Comparison of ENCODE assay signal across 8 mouse cellular contexts in the genomic region with DNA sequence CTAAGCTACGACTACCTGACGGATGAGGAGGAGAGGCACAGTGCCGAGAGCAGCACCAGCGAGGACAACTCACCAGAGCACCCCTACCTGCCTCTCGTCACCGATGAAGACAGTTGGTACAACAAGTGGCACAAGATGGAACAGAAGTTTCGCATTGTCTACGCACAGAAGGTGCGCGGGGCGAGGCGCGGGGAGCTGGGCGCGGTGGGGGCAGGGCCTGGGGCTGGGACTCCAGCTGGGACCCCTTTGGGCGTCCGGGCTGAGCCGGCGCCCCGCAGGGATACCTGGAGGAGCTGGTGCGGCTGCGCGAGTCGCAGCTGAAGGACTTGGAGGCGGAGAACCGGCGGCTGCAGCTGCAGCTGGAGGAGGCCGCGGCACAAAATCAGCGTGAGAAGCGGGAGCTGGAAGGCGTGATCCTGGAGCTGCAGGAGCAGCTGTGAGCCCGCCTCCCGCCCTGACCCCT. TPM values are rescaled to one million over a fixed set of nuclear protein-coding genes. Genes with fewer than 3 reads are reported as not detected.
A peak's percentile ranks its signal among the peaks of the same experiment; 100 is the strongest.
DNase-seq lines count a peak whose midpoint lies in the region; ATAC-seq and TF ChIP-seq lines count a peak whose summit lies in the region.

No protein-coding gene starts in this region.

- peaks cover 21% of the 10 kb centered on the region for H3K4me1 ChIP-seq in lung, embryonic 15.5 days
- H3K4me1 ChIP-seq in hindbrain, embryonic 11.5 days (replicated peaks; ENCODE audit: control insufficient read depth, insufficient read depth, low read length): peaks cover 15% of the 10 kb centered on the region
- H3K4me1 ChIP-seq in liver, postnatal 0 days (ENCODE audit: insufficient read depth): peaks cover 18% of the 10 kb centered on the region

- no peak overlapping the region for H3K9ac ChIP-seq in lung, embryonic 15.5 days
- H3K9ac ChIP-seq in hindbrain, embryonic 11.5 days (ENCODE audit: low read depth, low read length): 0 out of 2 replicates have a peak overlapping the region, but pooled peaks have one; percentile 23
- 0 out of 2 replicates have a peak overlapping the region, but pooled peaks have one; percentile 16 for H3K9ac ChIP-seq in liver, postnatal 0 days (replicated peaks)

- no peaks in the 10 kb centered on the region for H3K9me3 ChIP-seq in lung, embryonic 15.5 days
- H3K9me3 ChIP-seq in hindbrain, embryonic 11.5 days (ENCODE audit: control insufficient read depth, low read length): no peaks in the 10 kb centered on the region
- H3K9me3 ChIP-seq in liver, postnatal 0 days (ENCODE audit: low read length): no peaks in the 10 kb centered on the region

- TF ChIP-seq CTCF in liver, postnatal 0 days (IDR thresholded peaks at IDR 0.05; ENCODE audit: low read depth): no peak

- no peak for ATAC-seq in lung, embryonic 15.5 days (ENCODE audit: borderline replicate concordance, extremely low read depth, low FRiP score, low TSS enrichment)
- ATAC-seq in hindbrain, embryonic 11.5 days (ENCODE audit: low FRiP score): no peak
- ATAC-seq in liver, postnatal 0 days: no peak
- ATAC-seq in megakaryocyte progenitor cell, adult 5-6 weeks (replicated peaks; ENCODE audit: poor library complexity): no peak

- H3K27me3 ChIP-seq in lung, embryonic 15.5 days: peaks cover 75% of the 10 kb centered on the region
- H3K27me3 ChIP-seq in hindbrain, embryonic 11.5 days (ENCODE audit: control insufficient read depth, insufficient read depth, low read length): peaks cover 13% of the 10 kb centered on the region
- peaks cover 52% of the 10 kb centered on the region for H3K27me3 ChIP-seq in liver, postnatal 0 days (ENCODE audit: insufficient read depth, low read length)

- H3K36me3 ChIP-seq in lung, embryonic 15.5 days: peaks cover 26% of the 10 kb centered on the region
- H3K36me3 ChIP-seq in hindbrain, embryonic 11.5 days (ENCODE audit: control insufficient read depth, insufficient read depth, low read length): peaks cover 3% of the 10 kb centered on the region; the same call in 1 of the 2 replicates
- H3K36me3 ChIP-seq in liver, postnatal 0 days (replicated peaks; ENCODE audit: insufficient read depth, low read length): peaks cover 28% of the 10 kb centered on the region

- H3K27ac ChIP-seq in lung, embryonic 15.5 days: no peak overlapping the region
- no peak overlapping the region for H3K27ac ChIP-seq in hindbrain, embryonic 11.5 days (ENCODE audit: low read depth, low read length)
- no peak overlapping the region for H3K27ac ChIP-seq in liver, postnatal 0 days (ENCODE audit: low read depth)

- WGBS in lung, embryonic 15.5 days: 1% methylated on average over 34 of the region's 34 CpGs
- WGBS in hindbrain, embryonic 11.5 days: 2% methylated on average over 34 of the region's 34 CpGs
- 4% methylated on average over 32 of the region's 34 CpGs for WGBS in liver, postnatal 0 days (ENCODE audit: insufficient replicate concordance)

- peak overlapping the region; percentile 24 for H3K4me3 ChIP-seq in lung, embryonic 15.5 days
- no peak overlapping the region for H3K4me3 ChIP-seq in hindbrain, embryonic 11.5 days (ENCODE audit: low read depth, low read length)
- H3K4me3 ChIP-seq in liver, postnatal 0 days (ENCODE audit: low read depth, low read length): peak overlapping the region; percentile 33

- peak; percentile 39 for DNase-seq in embryo, embryonic 10 days (ENCODE audit: low spot score)
- no peak for DNase-seq in embryo, embryonic 10.5 days (ENCODE audit: low spot score)
- no peak for DNase-seq in lung, postnatal 14 days
- DNase-seq in hindbrain, embryonic 11.5 days (ENCODE audit: low spot score): peak; percentile 44
- DNase-seq in liver, postnatal 0 days: no peak
- DNase-seq in urinary bladder, postnatal 25 days (ENCODE audit: low spot score): no peak

- H3K4me2 ChIP-seq in lung, embryonic 15.5 days: peak overlapping the region; percentile 51
- H3K4me2 ChIP-seq in hindbrain, embryonic 11.5 days (replicated peaks; ENCODE audit: low read depth, low read length): peak overlapping the region; percentile 11; the same call in 1 of the 2 replicates
- peak overlapping the region; percentile 57 for H3K4me2 ChIP-seq in liver, postnatal 0 days (ENCODE audit: low read depth, low read length)

- no peak for TF ChIP-seq EP300 in liver, postnatal 0 days (IDR thresholded peaks at IDR 0.05; ENCODE audit: low read depth)

RNA-seq across cellular contexts. Expression of gene Rundc3a, which starts 6.4 kb away (rescaled TPM):
- polyA plus RNA-seq in lung, embryonic 15.5 days (2015; fragmentation: Nextera tagmentation; extraction: Ambion mirVana): 1.6 and 2.0 TPM in 2 replicates
- 43.3 and 47.8 TPM in 2 replicates for polyA plus RNA-seq in hindbrain, embryonic 11.5 days (2014; fragmentation: Nextera tagmentation; extraction: Ambion mirVana)
- 1.8 and 2.4 TPM in 2 replicates for polyA plus RNA-seq in liver, postnatal 0 days (2015; fragmentation: Nextera tagmentation; extraction: Ambion mirVana)
- not detected in 2 replicates for total RNA-seq in megakaryocyte progenitor cell, adult 5-6 weeks (2015)
- total RNA-seq in megakaryocyte progenitor cell, adult 5-6 weeks (2017): not detected in 2 replicates

RNA-seq across cellular contexts. Expression of gene Slc25a39, which starts 8.1 kb away (rescaled TPM):
- 240 and 247 TPM in 2 replicates for polyA plus RNA-seq in lung, embryonic 15.5 days (2015; fragmentation: Nextera tagmentation; extraction: Ambion mirVana)
- polyA plus RNA-seq in hindbrain, embryonic 11.5 days (2014; fragmentation: Nextera tagmentation; extraction: Ambion mirVana): 152 and 166 TPM in 2 replicates
- polyA plus RNA-seq in liver, postnatal 0 days (2015; fragmentation: Nextera tagmentation; extraction: Ambion mirVana): 510 and 522 TPM in 2 replicates
- total RNA-seq in megakaryocyte progenitor cell, adult 5-6 weeks (2015): 95.5 and 124 TPM in 2 replicates
- total RNA-seq in megakaryocyte progenitor cell, adult 5-6 weeks (2017): 48.7 and 52.7 TPM in 2 replicates

RNA-seq across cellular contexts. Expression of gene Grn, which starts 30.5 kb away (rescaled TPM):
- polyA plus RNA-seq in lung, embryonic 15.5 days (2015; fragmentation: Nextera tagmentation; extraction: Ambion mirVana): 168 and 174 TPM in 2 replicates
- 43.3 and 47.2 TPM in 2 replicates for polyA plus RNA-seq in hindbrain, embryonic 11.5 days (2014; fragmentation: Nextera tagmentation; extraction: Ambion mirVana)
- 156 and 161 TPM in 2 replicates for polyA plus RNA-seq in liver, postnatal 0 days (2015; fragmentation: Nextera tagmentation; extraction: Ambion mirVana)
- 119 and 136 TPM in 2 replicates for total RNA-seq in megakaryocyte progenitor cell, adult 5-6 weeks (2015)
- 44.0 and 45.4 TPM in 2 replicates for total RNA-seq in megakaryocyte progenitor cell, adult 5-6 weeks (2017)

RNA-seq across cellular contexts. Expression of gene Slc4a1, which starts 33.6 kb away (rescaled TPM):
- polyA plus RNA-seq in lung, embryonic 15.5 days (2015; fragmentation: Nextera tagmentation; extraction: Ambion mirVana): 10.1 and 14.0 TPM in 2 replicates
- polyA plus RNA-seq in hindbrain, embryonic 11.5 days (2014; fragmentation: Nextera tagmentation; extraction: Ambion mirVana): 25.8 and 28.1 TPM in 2 replicates
- polyA plus RNA-seq in liver, postnatal 0 days (2015; fragmentation: Nextera tagmentation; extraction: Ambion mirVana): 311 and 329 TPM in 2 replicates
- 1.1 and 2.0 TPM in 2 replicates for total RNA-seq in megakaryocyte progenitor cell, adult 5-6 weeks (2015)
- 0.61 and 0.62 TPM in 2 replicates for total RNA-seq in megakaryocyte progenitor cell, adult 5-6 weeks (2017)

RNA-seq across cellular contexts. Expression of gene Fam171a2, which starts 47.8 kb away (rescaled TPM):
- 4.7 and 6.9 TPM in 2 replicates for polyA plus RNA-seq in lung, embryonic 15.5 days (2015; fragmentation: Nextera tagmentation; extraction: Ambion mirVana)
- polyA plus RNA-seq in hindbrain, embryonic 11.5 days (2014; fragmentation: Nextera tagmentation; extraction: Ambion mirVana): 10.7 and 11.7 TPM in 2 replicates
- polyA plus RNA-seq in liver, postnatal 0 days (2015; fragmentation: Nextera tagmentation; extraction: Ambion mirVana): 0.23 and 0.72 TPM in 2 replicates
- 0.05 and 0.07 TPM in 2 replicates for total RNA-seq in megakaryocyte progenitor cell, adult 5-6 weeks (2015)
- total RNA-seq in megakaryocyte progenitor cell, adult 5-6 weeks (2017): 0.04 and 0.24 TPM in 2 replicates

Comparison
In these comparisons a context has a peak if more than half of its experiments do, and no peak if none do; other contexts are left out.
1. DNase-seq: peak in embryo, embryonic 10 days (single experiment) and hindbrain, embryonic 11.5 days (single experiment); none in embryo, embryonic 10.5 days (single experiment), lung, postnatal 14 days (single experiment), liver, postnatal 0 days (single experiment) and urinary bladder, postnatal 25 days (single experiment).
2. RNA of gene Rundc3a, which starts 6.4 kb away (polyA plus RNA-seq): 43.3 to 47.8 TPM in hindbrain, embryonic 11.5 days; 1.6 to 2.0 TPM in lung, embryonic 15.5 days and 1.8 to 2.4 TPM in liver, postnatal 0 days; every median in the first group is over 10 times any median in the second.
3. Peak in every context shown above with its lines, with median percentiles within 50 percentile points of each other: H3K4me2 ChIP-seq.